Mouse (Mus musculus): ENCODE measurements at regions not wholly inside any gene's neighbourhood (a gene's known extent, or its start where the extent isn't known, plus 50 kb on each side); places are given as distances from the start of the nearest gene placed in this dataset.

- 37% methylated on average over 8 of the region's 8 CpGs for WGBS
- peaks cover 3% of the 10 kb centered on the region; the same call in 1 of the 2 replicates for H3K4me1 ChIP-seq (ENCODE audit: control insufficient read depth, insufficient read depth, low read length)
- ATAC-seq (replicated peaks; ENCODE audit: extremely low read depth, insufficient read depth, low FRiP score) = no peak
- no peak overlapping the region for H3K9ac ChIP-seq (ENCODE audit: low read length)
- no peaks in the 10 kb centered on the region for H3K27me3 ChIP-seq (ENCODE audit: control insufficient read depth, insufficient read depth, low read length)
- no peaks in the 10 kb centered on the region for H3K9me3 ChIP-seq (replicated peaks; ENCODE audit: control insufficient read depth, low read length)
- no peak overlapping the region for H3K4me3 ChIP-seq (ENCODE audit: low read length)
- no peak overlapping the region for H3K4me2 ChIP-seq (ENCODE audit: low read depth, low read length)
- no peak overlapping the region for H3K27ac ChIP-seq (ENCODE audit: low read length)
- no peaks in the 10 kb centered on the region for H3K36me3 ChIP-seq (ENCODE audit: control insufficient read depth, insufficient read depth)
Measured at GRCm38 (mm10) chr11:113095625-113096024, 313.6 kb downstream of the Sox9 start.

GRCm38 (mm10) chr11:113096209-113096608 is 314.2 kb downstream of the Sox9 start:
- no peaks in the 10 kb centered on the region for H3K27me3 ChIP-seq (ENCODE audit: control insufficient read depth, insufficient read depth, low read length)
- H3K9me3 ChIP-seq (replicated peaks; ENCODE audit: control insufficient read depth, low read length) = no peaks in the 10 kb centered on the region
- no peak overlapping the region for H3K27ac ChIP-seq (ENCODE audit: low read length)
- H3K9ac ChIP-seq (ENCODE audit: low read length) = no peak overlapping the region
- H3K36me3 ChIP-seq (ENCODE audit: control insufficient read depth, insufficient read depth) = no peaks in the 10 kb centered on the region
- H3K4me2 ChIP-seq (ENCODE audit: low read depth, low read length) = no peak overlapping the region
- ATAC-seq (replicated peaks; ENCODE audit: extremely low read depth, insufficient read depth, low FRiP score) = no peak
- H3K4me3 ChIP-seq (ENCODE audit: low read length) = no peak overlapping the region
- 41% methylated on average over 8 of the region's 8 CpGs for WGBS
- peaks cover 3% of the 10 kb centered on the region; the same call in 1 of the 2 replicates for H3K4me1 ChIP-seq (ENCODE audit: control insufficient read depth, insufficient read depth, low read length)

DNA sequence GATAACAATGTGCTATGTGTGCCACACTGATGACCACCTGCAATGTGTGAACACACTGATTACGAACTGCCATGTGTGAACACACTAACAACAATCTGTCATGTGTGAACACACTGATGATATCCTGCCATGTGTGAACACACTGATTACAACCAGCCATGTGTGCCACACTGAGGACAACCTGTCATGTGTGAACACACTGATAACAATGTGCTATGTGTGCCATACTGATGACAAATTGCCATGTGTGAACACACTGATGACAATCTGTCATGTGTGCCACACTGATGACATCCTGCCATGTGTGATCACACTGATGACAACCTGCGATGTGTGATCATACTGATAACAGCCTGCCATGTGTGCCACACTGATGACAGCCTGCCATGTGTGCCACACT is 316.3 kb downstream of the Sox9 start:
- no peak for ATAC-seq (replicated peaks; ENCODE audit: extremely low read depth, insufficient read depth, low FRiP score)
- no peak overlapping the region for H3K4me3 ChIP-seq (ENCODE audit: low read length)
- no peaks in the 10 kb centered on the region for H3K36me3 ChIP-seq (ENCODE audit: control insufficient read depth, insufficient read depth)
- H3K4me2 ChIP-seq (ENCODE audit: low read depth, low read length) = no peak overlapping the region
- H3K4me1 ChIP-seq (ENCODE audit: control insufficient read depth, insufficient read depth, low read length) = peaks cover 5% of the 10 kb centered on the region; the same call in 1 of the 2 replicates
- no peak overlapping the region for H3K9ac ChIP-seq (ENCODE audit: low read length)
- no peak overlapping the region for H3K27ac ChIP-seq (ENCODE audit: low read length)
- no peaks in the 10 kb centered on the region for H3K9me3 ChIP-seq (replicated peaks; ENCODE audit: control insufficient read depth, low read length)
- H3K27me3 ChIP-seq (ENCODE audit: control insufficient read depth, insufficient read depth, low read length) = no peaks in the 10 kb centered on the region
- 90% methylated on average over 2 of the region's 2 CpGs for WGBS

- H3K27ac ChIP-seq (ENCODE audit: low read length) = no peak overlapping the region
- H3K4me1 ChIP-seq (ENCODE audit: control insufficient read depth, insufficient read depth, low read length) = peaks cover 5% of the 10 kb centered on the region; the same call in 1 of the 2 replicates
- no peaks in the 10 kb centered on the region for H3K36me3 ChIP-seq (ENCODE audit: control insufficient read depth, insufficient read depth)
- H3K4me3 ChIP-seq (ENCODE audit: low read length) = no peak overlapping the region
- WGBS = 55% methylated on average over 9 of the region's 9 CpGs
- ATAC-seq (replicated peaks; ENCODE audit: extremely low read depth, insufficient read depth, low FRiP score) = no peak
- H3K27me3 ChIP-seq (ENCODE audit: control insufficient read depth, insufficient read depth, low read length) = no peaks in the 10 kb centered on the region
- H3K9me3 ChIP-seq (replicated peaks; ENCODE audit: control insufficient read depth, low read length) = no peaks in the 10 kb centered on the region
- no peak overlapping the region for H3K4me2 ChIP-seq (ENCODE audit: low read depth, low read length)
- H3K9ac ChIP-seq (ENCODE audit: low read length) = no peak overlapping the region
Measured at GRCm38 (mm10) chr11:113100800-113101199, 318.8 kb downstream of the Sox9 start.

- Histone ChIP-seq H3K9ac (ENCODE audit: low read length) (no peak overlapping the region), H3K27ac (ENCODE audit: low read length) (no peak overlapping the region), H3K36me3 (ENCODE audit: control insufficient read depth, insufficient read depth) (no peaks in the 10 kb centered on the region), H3K4me1 (ENCODE audit: control insufficient read depth, insufficient read depth, low read length) (0 out of 2 replicates have a peak, but pooled peaks cover 2% of the 10 kb centered on the region), H3K27me3 (ENCODE audit: control insufficient read depth, insufficient read depth, low read length) (no peaks in the 10 kb centered on the region), H3K4me3 (ENCODE audit: low read length) (peak overlapping the region; percentile 3; the same call in 1 of the 2 replicates), H3K4me2 (ENCODE audit: low read depth, low read length) (peak overlapping the region; percentile 39), H3K9me3 (replicated peaks; ENCODE audit: control insufficient read depth, low read length) (no peaks in the 10 kb centered on the region)
- 0 out of 2 replicates have a peak, but pooled peaks have one; percentile 21 for ATAC-seq (replicated peaks; ENCODE audit: extremely low read depth, insufficient read depth, low FRiP score)
- 44% methylated on average over 11 of the region's 11 CpGs for WGBS
Measured at GRCm38 (mm10) chr11:113101534-113101933, 319.5 kb downstream of the Sox9 start.

- Histone ChIP-seq H3K27me3 (ENCODE audit: control insufficient read depth, insufficient read depth, low read length) (no peaks in the 10 kb centered on the region), H3K27ac (ENCODE audit: low read length) (no peak overlapping the region), H3K4me1 (ENCODE audit: control insufficient read depth, insufficient read depth, low read length) (0 out of 2 replicates have a peak, but pooled peaks cover 2% of the 10 kb centered on the region), H3K4me3 (ENCODE audit: low read length) (no peak overlapping the region), H3K9me3 (replicated peaks; ENCODE audit: control insufficient read depth, low read length) (no peaks in the 10 kb centered on the region), H3K36me3 (ENCODE audit: control insufficient read depth, insufficient read depth) (no peaks in the 10 kb centered on the region), H3K9ac (ENCODE audit: low read length) (no peak overlapping the region), H3K4me2 (ENCODE audit: low read depth, low read length) (no peak overlapping the region)
- WGBS = 76% methylated on average over 12 of the region's 12 CpGs
- ATAC-seq (replicated peaks; ENCODE audit: extremely low read depth, insufficient read depth, low FRiP score) = no peak
Measured at GRCm38 (mm10) chr11:113103161-113103845, 321.3 kb downstream of the Sox9 start.

GRCm38 (mm10) chr11:113105371-113105770 is 323.3 kb downstream of the Sox9 start:
- 68% methylated on average over 11 of the region's 11 CpGs for WGBS
- no peak overlapping the region for H3K27ac ChIP-seq (ENCODE audit: low read length)
- H3K36me3 ChIP-seq (ENCODE audit: control insufficient read depth, insufficient read depth) = no peaks in the 10 kb centered on the region
- H3K4me3 ChIP-seq (ENCODE audit: low read length) = no peak overlapping the region
- H3K4me2 ChIP-seq (ENCODE audit: low read depth, low read length) = no peak overlapping the region
- H3K27me3 ChIP-seq (ENCODE audit: control insufficient read depth, insufficient read depth, low read length) = no peaks in the 10 kb centered on the region
- no peak for ATAC-seq (replicated peaks; ENCODE audit: extremely low read depth, insufficient read depth, low FRiP score)
- 0 out of 2 replicates have a peak, but pooled peaks cover 2% of the 10 kb centered on the region for H3K4me1 ChIP-seq (ENCODE audit: control insufficient read depth, insufficient read depth, low read length)
- no peaks in the 10 kb centered on the region for H3K9me3 ChIP-seq (replicated peaks; ENCODE audit: control insufficient read depth, low read length)
- no peak overlapping the region for H3K9ac ChIP-seq (ENCODE audit: low read length)

- Histone ChIP-seq H3K4me3 (ENCODE audit: low read length) (no peak overlapping the region), H3K9ac (ENCODE audit: low read length) (no peak overlapping the region), H3K4me1 (ENCODE audit: control insufficient read depth, insufficient read depth, low read length) (no peaks in the 10 kb centered on the region), H3K36me3 (ENCODE audit: control insufficient read depth, insufficient read depth) (no peaks in the 10 kb centered on the region), H3K4me2 (ENCODE audit: low read depth, low read length) (no peak overlapping the region), H3K9me3 (replicated peaks; ENCODE audit: control insufficient read depth, low read length) (no peaks in the 10 kb centered on the region), H3K27me3 (ENCODE audit: control insufficient read depth, insufficient read depth, low read length) (no peaks in the 10 kb centered on the region), H3K27ac (ENCODE audit: low read length) (no peak overlapping the region)
- WGBS = 75% methylated on average over 16 of the region's 16 CpGs
- ATAC-seq (replicated peaks; ENCODE audit: extremely low read depth, insufficient read depth, low FRiP score) = no peak
Measured at GRCm38 (mm10) chr11:113107205-113107844, 325.3 kb downstream of the Sox9 start.

- no peak overlapping the region for H3K27ac ChIP-seq (ENCODE audit: low read length)
- no peak overlapping the region for H3K4me3 ChIP-seq (ENCODE audit: low read length)
- H3K36me3 ChIP-seq (ENCODE audit: control insufficient read depth, insufficient read depth) = no peaks in the 10 kb centered on the region
- WGBS = 67% methylated on average over 10 of the region's 10 CpGs
- ATAC-seq (replicated peaks; ENCODE audit: extremely low read depth, insufficient read depth, low FRiP score) = no peak
- H3K27me3 ChIP-seq (ENCODE audit: control insufficient read depth, insufficient read depth, low read length) = no peaks in the 10 kb centered on the region
- no peaks in the 10 kb centered on the region for H3K9me3 ChIP-seq (replicated peaks; ENCODE audit: control insufficient read depth, low read length)
- H3K4me2 ChIP-seq (ENCODE audit: low read depth, low read length) = no peak overlapping the region
- no peak overlapping the region for H3K9ac ChIP-seq (ENCODE audit: low read length)
- no peaks in the 10 kb centered on the region for H3K4me1 ChIP-seq (ENCODE audit: control insufficient read depth, insufficient read depth, low read length)
Measured at GRCm38 (mm10) chr11:113107966-113108699, 326.1 kb downstream of the Sox9 start.

Measured in heart, embryonic 16.5 days (tissue).